Mouse (Mus musculus) frontal cortex, postnatal 14 days (tissue): ENCODE measurements around the gene Them7.

Experiments
- DNase-seq, 2 experiments: peaks; one replicate each; pipeline ENCODE4 v3.0.0; 2022; ENCODE audit warnings: low spot score in 2 of 2

Gene Them7

DNA sequence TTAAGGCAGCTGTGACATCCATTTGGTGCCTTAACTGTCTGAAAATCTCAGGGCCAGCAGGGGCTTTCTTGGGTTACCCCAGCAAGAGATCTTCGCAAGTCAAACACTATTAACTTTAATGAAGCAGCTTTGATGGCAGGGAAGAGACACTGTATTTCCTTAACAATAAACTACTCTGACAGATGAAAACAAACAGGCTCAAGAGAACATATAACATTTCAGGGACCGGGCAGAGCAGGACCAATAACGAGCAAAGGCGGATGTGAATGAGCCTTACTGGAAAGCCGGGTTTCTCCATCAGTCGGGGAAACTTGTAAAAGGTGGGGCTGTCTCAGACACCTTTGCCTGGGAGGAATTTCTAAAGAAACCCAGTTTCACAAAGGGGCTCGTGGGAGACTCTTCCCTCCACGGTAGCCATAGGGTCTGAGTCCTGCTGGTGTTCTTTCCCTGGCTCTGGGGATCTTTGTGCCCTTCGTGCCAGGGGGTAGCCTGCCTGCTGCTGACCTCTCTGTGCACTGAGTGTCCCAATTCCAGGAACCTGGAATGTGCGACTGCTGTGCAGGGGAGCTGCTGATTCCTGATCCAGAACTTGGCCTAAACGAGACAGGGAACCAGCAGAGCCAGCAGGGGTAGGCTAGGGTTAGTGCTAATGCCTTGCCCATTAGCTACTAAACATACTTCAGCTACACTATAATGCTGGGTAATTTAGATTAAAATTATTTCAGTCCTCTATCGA lies 11.4 kb downstream of the Them7 start:
- DNase-seq: no peak

DNA sequence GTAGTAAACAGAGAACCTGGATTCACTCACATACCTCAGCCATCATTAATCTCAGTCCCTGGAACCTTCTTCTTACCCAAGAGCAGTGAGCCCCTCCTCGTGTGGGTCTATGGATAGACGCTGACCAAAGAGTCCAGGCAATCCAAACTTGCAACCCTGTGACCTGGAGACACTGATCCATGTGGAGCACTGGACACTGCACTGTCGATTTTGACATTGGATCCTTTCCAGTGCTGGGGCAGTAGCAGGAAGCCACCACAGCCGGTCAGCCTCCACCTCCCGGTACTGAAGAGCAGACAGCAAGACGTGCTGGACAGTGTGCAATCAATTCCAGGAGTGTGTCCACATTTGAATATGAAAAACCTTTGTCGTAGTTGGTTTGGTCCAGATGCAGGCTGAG lies 13.3 kb downstream of the Them7 start:
- DNase-seq: no peak

DNA sequence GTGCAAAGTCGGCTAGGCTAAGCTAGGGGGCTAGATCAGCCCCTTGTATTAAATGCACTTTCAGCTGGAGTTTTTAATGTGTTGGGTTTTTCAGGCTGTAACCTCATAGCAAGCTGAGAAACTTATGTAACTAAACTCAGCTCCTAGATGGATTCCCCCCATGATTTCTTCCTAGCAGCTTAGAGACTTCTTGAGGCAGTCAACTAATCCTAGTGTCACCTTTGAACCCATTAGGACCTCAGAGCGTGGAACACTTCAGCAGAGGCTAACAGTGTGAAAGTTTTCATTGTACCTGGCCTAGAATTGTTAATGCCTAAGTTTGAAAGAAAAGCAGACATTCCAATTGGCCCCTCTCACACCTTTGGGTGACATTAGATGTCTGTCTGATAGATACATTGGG lies 13.7 kb downstream of the Them7 start:
- no peak for DNase-seq

DNA sequence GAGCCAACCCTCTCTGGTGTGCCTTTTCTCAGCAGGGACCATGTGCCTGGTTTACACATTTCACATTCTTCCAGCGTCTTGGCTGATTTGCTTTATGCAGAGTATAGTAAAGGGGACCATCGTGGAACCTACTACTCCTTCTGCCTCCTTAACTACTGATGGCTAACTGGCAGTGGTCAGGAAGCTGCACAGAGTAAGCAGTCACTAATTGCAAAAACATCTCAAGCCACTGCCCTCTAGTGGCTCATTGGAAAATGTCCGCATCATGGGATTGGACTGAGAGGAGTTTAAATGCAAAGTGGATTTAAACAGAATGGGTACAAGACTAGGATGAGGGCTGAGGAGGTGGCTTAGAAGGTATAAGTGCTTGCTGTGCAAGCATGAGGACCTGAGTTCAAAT lies 14.7 kb downstream of the Them7 start:
- peak in 1 of 2 experiments; percentile 28 for DNase-seq

DNA sequence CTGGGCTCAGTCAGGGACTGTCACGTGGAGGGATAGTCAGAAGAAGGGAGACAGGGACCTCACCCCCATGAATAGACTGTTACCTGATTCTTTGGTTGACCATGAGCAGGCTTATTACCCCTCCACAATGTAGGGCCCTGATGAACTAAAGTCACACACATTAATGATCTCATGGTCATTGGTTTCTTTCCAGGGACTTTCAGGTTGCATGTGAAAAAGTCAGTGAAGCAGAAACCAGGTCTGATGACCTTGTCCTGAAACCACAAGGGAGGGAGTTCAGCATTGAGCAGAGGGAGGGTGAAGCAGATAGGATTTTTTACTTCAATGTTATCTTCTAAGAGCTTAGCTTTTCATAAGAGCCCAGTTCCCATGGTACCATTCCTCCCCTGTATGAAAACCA lies 16.5 kb downstream of the Them7 start:
- DNase-seq: no peak

DNA sequence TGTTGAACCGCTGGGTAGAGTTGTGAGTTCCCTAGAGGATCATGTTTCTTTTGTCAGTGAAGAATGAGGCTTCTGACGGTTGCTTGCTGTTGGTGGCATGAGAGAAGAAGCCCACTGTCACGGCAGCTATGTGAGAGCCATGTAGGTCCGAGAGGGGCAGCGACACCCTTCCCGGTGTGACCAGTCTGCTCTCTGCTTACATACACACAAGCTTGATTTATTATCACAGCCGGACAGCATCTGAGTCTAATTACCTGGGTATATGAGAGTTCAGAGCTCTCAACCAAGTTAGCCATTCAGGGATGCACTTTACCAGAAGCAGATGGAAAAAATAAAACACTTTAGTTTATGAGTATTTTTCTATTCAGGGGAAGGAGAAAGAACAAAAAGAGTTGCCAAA lies 18.8 kb downstream of the Them7 start:
- DNase-seq: no peak

DNA sequence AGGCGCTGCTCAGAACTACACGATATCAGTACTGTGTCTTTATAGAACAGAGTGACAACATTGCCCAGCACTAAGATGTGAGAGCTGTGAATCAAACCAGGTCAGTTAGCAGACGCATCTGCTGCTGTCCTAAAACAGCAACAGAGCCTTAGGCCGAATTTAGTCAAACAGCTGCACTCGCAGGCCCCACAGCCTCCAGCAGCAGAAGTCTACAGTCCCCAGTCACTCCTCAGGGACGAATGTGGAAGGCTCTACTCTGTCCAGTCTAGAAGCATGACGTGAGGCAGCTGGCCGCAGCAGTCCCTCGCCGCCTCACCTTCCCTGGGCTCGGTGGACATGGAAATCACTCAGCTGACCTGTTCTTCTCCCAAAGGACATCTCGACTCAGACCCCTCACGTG lies 20.6 kb downstream of the Them7 start:
- DNase-seq: no peak

DNA sequence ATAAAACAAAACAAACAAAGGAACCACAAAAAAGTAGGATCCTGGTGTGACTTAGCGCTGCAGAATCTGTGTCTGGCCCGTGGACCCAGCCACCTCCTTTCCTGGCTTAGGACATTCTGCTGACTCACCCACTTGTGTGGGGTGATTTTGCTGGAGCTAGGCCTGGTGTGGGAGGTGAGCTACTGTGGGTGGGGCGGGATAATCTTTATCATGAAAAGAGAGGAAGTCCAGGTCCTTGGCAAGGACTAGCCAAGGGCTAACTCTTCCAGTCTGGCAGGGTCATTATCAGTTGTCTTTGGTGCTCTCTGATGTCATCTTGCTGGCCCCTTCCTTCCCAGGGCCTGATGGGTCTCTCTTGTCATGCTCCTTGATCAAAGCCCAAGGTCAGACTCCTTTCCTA lies 27.9 kb downstream of the Them7 start:
- no peak for DNase-seq

DNA sequence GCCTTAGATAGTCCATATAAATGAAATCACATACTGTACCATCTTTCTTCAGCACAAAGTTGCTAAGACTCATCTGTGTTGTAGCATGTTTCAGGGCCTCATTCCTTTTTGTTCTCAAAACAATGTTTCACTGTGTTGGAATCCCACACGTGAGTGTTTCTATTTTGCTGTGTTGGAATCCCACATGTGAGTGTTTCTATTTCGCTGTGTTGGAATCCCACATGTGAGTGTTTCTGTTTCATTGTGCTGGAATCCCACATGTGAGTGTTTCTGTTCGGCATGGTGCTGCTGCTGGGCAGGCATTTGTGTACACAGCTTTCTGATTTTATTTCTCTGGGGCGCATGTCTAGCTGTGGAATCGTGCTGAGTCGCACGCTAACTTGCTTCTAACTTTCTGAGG lies 28.7 kb downstream of the Them7 start:
- no peak for DNase-seq

DNA sequence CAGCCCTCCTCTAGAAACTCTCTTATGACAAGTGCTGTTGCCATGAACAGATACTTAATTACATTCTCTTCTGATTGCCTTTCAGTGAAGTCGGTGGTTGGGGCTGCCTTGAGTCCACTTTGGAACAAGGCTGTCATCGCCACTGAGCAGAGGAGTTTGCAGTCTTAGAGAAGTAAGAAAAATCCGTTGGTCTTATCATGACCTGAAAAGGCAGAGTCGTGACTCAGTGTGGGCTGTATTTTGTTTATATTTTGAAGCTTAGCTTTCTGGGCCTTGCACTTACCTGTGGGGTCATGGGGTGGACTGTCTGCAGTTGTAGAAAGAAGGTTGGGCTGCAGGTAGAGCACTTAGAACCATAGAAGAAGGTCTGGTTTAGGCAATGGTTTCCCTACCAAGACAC lies 31.3 kb downstream of the Them7 start:
- DNase-seq: no peak

DNA sequence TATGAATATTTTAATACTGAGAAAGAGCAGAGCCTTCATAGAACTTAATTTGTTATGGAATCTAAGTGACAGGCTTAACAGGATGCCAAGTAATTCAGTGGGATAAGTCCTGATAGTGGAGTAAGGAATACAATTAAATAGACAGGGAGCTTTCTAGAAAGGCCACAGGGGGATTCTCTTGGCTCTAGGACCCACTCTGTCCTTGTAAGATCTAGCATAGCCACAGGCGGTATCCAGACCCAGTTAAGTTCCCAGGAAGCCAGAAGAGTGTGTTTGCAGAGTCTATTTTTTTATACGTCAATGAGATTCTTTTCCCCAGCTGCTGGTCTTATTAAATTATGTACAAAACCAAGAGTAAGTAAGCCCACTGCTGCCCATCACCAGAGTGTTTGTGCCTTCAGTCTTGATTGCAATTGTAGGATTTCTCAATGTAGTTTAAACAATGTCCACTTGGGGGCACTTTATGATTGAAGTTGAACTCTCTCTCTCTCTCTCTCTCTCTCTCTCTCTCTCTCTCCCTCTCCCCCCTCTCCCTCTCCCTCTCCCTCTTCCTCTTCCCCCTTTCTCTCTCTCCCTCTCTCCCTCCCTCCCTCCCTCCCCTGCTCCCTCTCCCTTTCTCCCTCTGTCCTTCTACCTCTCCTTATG lies 32.4 kb downstream of the Them7 start:
- no peak for DNase-seq

DNA sequence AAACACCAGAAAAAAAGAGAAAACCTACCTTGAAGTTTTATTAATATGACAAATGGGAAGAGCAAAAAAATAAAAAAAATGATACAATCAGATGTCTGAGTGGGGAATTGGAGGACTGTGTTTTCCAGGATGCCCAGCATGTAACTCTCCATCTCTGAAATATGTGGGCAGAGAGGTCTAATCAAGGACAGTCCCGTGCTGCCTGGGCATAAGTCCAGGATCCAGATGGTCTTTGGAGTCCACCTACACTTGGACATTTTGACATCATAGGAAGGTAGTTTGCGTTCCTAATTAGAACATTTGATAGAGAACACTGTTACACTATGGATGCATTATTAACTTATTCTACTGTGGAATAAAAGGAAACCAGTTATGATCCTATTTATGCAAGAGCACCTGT lies 33.3 kb downstream of the Them7 start:
- DNase-seq: no peak

DNA sequence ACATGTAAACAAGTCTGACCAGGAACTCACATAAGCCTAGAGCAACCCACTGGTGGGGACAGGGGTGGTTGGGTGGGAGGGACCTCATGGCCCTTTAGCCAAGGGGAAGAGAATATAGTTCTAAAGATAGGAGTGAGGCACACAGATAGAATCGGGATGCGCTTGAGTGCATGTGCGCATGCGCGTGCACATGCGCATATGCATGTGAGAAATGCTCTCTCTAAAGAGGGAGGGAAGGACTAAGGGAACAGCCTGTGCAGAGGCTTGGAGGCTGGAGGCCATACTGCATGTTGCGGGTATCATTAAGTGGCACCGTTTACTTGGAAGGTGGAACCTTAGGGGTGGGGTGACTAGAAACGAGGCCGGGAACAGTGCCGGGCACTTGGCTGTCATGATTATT lies 37.2 kb downstream of the Them7 start:
- no peak for DNase-seq

DNA sequence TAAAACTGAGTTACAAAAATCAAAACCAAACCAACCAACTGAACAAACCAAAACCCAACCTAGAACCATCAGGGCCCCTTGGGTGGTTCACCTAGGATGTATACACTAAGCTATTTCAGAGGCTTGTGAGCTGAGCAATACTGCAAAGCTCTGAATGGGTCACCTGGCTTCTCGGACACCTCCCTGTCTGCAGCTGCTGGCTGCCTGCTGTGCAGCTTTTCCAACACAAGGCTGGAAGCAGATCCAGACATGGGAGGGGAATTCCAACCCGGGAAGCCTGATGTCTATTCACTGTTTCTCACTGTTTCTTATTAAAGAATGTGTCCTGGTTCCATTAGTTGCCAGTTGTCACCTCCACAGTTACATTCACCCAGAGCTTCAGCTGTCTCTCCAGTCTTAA lies 39.1 kb downstream of the Them7 start:
- no peak for DNase-seq

DNA sequence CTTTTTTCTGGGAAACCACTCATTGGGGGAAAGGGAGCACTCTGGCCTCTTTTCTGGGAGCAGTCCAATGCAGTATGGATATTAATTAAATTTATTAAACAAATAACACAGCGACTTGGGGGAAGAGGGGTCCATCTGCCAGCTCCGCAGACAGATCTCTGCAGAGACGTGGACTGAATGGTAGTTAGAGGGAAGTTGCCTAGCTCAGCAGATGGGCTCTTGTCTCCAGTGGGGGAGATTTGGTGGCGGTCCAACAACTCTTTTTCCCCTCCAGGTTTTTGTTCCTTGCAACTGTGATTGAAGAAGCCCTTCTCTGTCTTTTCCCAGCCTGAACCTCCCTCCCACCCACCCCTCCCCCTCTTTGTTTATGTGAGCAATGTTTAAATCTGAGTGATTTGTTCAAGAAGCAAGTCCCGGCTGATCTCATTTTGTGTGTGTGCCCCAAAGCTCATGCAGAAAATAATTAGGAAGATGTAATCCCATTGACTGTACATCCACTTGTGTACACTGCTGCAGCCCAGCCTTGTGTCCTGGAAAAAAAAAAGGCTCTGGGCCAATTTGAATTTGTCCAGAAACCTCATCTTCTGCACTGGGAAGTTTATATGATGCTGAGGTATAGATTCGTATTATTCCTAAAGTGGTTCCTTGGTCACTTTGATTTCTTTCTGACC lies 58.4 kb downstream of the Them7 start:
- peak; percentile 7 to 24 for DNase-seq

DNA sequence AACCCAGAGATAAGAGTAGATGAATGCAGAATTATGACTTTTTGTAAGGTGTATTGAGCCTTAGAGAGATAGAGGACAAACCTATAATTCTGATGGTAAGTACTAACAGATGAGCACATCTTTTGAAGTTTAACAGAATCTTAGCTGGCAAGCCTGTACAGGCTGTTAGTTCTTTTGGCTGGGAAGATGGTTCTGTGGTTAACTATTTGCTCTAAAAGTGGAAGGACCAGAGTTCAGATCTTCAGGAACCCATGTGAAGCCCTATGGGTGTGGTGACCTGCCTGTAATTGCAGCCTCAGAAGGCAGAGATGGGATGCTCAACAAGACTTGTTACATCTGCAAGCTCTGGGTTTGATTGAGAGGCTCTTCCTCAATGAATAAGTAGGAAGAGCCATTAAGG lies 59.7 kb downstream of the Them7 start:
- no peak for DNase-seq

DNA sequence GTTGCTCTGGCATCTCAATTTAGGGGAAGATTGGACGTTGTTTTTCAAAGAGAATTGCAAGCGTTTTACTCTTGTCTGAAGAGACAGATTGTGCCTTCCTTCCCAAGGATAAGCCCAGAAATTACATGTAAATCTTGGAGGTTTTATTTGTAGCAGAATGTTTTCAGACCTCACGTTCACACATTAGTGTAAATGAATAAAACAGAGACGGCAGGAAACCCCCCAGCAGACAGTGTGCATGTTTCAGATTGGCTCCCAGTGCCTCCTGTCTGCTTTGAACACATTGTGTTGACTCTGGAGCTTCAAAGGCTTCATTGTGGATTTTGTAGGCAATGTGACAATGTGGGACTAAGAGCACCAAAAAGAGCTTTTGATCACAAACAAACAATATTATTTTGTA lies 60.7 kb downstream of the Them7 start:
- no peak for DNase-seq

DNA sequence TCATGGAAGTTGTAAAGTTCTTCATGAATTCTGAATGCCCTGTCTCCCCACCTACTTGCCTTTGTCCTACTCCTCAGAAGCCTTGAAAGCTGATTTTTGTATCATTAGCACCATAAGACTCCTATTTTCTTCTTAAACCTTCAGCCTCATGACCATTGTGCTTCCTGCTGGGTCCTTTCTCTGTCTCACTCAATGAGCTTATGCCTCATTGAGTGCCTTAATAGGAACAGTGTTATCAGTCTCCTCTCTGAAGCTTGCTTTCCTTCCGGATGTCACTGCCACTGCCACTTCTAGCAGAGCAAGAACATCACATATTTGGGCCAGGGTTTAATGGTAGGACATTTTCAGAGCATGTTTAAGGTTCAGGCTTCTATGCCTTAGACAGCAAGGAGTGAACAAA lies 71.7 kb downstream of the Them7 start:
- no peak for DNase-seq

DNA sequence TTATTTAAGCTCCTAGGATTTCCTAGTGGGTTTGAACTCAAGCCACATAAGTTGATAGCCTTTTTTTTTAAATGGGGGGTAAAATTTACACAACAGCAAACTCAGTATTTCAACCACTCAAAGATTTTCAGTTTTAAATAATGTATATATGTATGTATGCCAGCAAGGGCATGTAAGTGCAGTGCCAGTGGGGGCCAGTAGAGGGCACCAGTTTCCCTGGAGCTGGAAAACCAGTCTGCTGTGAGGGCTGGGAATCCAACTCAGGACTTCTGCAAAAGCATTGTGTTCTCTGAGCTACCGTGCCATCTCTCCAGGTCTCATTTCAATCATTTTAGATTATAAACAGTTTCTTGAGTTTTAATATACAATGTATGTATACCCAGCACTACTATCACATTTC lies 74.8 kb downstream of the Them7 start:
- DNase-seq: no peak

DNA sequence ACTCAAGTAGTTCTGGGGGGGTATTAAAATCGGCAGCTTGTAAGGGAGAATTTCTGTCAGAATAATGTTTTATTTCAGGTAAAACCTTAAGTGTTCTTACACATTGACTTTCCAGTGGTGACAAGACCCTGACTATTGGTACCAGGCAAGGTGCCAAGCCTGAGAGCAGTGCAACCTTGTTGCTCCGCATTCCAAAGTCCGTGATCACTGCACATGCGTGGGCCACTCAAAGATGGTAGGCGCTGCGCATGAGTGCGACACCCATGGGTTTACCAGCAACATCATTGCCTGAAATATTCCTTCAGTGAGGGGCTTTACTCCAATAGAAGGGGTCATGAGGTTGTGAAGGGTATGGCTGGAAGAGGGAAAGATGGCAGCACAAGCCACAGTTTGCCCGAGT lies 77.0 kb downstream of the Them7 start:
- no peak for DNase-seq

DNA sequence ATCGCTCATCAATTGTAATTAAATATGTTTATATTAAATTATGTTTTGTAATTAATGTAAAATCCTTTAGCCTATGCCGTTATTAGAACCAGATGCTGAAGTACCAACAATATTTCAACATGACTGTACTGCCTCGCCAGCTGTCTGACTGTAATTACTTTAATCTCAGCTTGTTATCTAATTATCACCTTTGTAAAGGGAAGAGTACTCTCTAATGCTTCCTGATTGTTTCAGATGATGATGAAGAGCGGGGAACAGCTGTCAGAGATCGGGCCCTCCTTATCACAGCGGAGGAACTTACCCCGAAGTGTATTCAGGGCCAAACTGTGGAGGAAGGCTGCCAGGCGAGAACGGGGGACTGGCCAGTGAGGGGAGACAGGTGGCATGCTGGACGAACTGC lies 77.4 kb downstream of the Them7 start:
- no peak for DNase-seq

DNA sequence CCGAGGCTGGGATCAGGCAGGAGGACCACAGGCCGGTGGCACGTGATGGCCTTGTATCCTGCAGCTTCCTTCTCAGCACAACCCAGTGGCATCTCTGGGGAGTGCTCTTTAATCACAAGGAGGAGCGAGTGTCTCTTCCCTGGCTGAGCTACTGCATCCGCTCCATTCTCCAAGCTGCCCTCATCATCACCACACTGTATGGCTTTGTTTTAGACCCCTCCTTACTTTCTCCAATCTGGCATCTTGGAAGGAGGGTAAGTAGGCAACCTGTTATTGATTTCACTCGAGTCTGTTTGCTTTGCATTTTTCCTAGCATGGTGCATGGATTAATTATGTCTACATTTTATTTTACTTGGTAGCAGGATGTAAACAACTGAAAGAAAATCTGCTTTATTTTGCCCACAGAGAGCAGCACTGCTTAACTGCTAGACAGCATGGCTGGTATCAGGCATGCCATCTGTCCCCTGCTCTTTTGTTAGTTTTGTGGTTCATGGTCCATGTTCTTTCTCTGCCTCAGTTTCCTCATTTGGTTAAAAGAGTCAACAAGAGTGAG lies 79.9 kb downstream of the Them7 start:
- no peak for DNase-seq

DNA sequence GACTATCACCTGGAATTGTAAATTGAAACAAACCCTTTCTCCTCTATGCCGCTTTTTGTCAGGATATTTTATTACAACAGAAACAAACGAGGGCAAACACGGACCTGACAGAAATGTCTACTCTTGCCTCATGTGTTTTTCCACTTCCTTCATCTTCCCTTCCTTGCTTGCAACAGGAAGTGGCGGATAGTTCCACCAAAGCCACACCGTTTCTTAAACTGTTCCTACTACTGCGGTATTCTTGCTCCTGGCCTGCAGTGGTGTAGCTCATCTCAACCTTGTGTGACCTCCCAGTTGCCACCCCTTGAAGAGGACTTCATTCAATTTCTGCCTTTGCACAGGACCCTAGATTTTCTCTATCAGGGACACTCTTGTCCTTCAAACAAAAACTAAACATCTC lies 81.8 kb downstream of the Them7 start:
- no peak for DNase-seq
